Mouse (Mus musculus) CD4-positive helper T cell, adult 2 months (primary cell): Measurements from ENCODE around the gene Rbm3.

Experiments used
- DNase-seq: peaks from one replicate; pipeline ENCODE4 v3.0.0-alpha.2; 2012; ENCODE audit warnings: low read depth, missing footprints, low spot score

The Rbm3 gene

GRCm38 (mm10) chrX:8145153-8145991 is at the start of gene Rbm3:
TSS of gene Rbm3 (minus strand) at chrX:8145880.
- peak; percentile 96 for DNase-seq

- peak; percentile 44 for DNase-seq
Observed at GRCm38 (mm10) chrX:8193419-8193723, 47.7 kb upstream of the Rbm3 start, which contains the start of gene Ebp. TSS of gene Ebp (minus strand) at chrX:8193512.

GRCm38 (mm10) chrX:8192640-8193418 is 47.1 kb upstream of the Rbm3 start:
- peak; percentile 85 for DNase-seq

- no peak for DNase-seq
Observed at GRCm38 (mm10) chrX:8192126-8192639, 46.5 kb upstream of the Rbm3 start.

- no peak for DNase-seq
Observed at GRCm38 (mm10) chrX:8182871-8183540, 37.3 kb upstream of the Rbm3 start.

GRCm38 (mm10) chrX:8179646-8180045 is 34.0 kb upstream of the Rbm3 start:
- DNase-seq: no peak

GRCm38 (mm10) chrX:8178871-8179270 is 33.2 kb upstream of the Rbm3 start:
- DNase-seq: no peak

- DNase-seq: peak; percentile 91
Observed at GRCm38 (mm10) chrX:8175504-8176385, 30.1 kb upstream of the Rbm3 start, which contains the start of gene Tbc1d25. TSS of gene Tbc1d25 (minus strand) at chrX:8176181.

GRCm38 (mm10) chrX:8175169-8175503 is 29.5 kb upstream of the Rbm3 start:
- no peak for DNase-seq

- DNase-seq: no peak
Observed at GRCm38 (mm10) chrX:8167716-8168647, 22.3 kb upstream of the Rbm3 start.

- DNase-seq: no peak
Observed at GRCm38 (mm10) chrX:8164471-8164870, 18.8 kb upstream of the Rbm3 start.

- DNase-seq: no peak
Observed at GRCm38 (mm10) chrX:8163076-8163475, 17.4 kb upstream of the Rbm3 start.

GRCm38 (mm10) chrX:8143750-8144149 is 1.9 kb downstream of the Rbm3 start:
- DNase-seq: no peak

- DNase-seq: no peak
Observed at GRCm38 (mm10) chrX:8142948-8143347, 2.7 kb downstream of the Rbm3 start.

- no peak for DNase-seq
Observed at GRCm38 (mm10) chrX:8141058-8141457, 4.6 kb downstream of the Rbm3 start.

- no peak for DNase-seq
Observed at GRCm38 (mm10) chrX:8140446-8140845, 5.2 kb downstream of the Rbm3 start.

GRCm38 (mm10) chrX:8139480-8139879 is 6.2 kb downstream of the Rbm3 start:
- DNase-seq: no peak

GRCm38 (mm10) chrX:8135886-8136285 is 9.8 kb downstream of the Rbm3 start:
- no peak for DNase-seq

- peak; percentile 93 for DNase-seq
Observed at GRCm38 (mm10) chrX:8132017-8132976, 13.4 kb downstream of the Rbm3 start, which contains the start of gene Wdr13. TSS of gene Wdr13 (minus strand) at chrX:8132892.
